Mouse (Mus musculus) bone marrow, adult 2 months (tissue): ENCODE measurements around the gene Nrg4.

Experiments used
- CTCF ChIP-seq: fragments of 200-500 bp; IDR thresholded peaks from 2 replicates; pipeline ENCODE4 v1.5.1; 2011; ENCODE audit warnings: low read length, control low read depth; ENCODE audit not compliant: control insufficient read depth, insufficient read depth
- POLR2A ChIP-seq: fragments of 200-500 bp; IDR thresholded peaks from 2 replicates; pipeline ENCODE4 v1.6.1; 2011; ENCODE audit warnings: low read depth, mild to moderate bottlenecking, control low read depth, low read length, borderline replicate concordance; ENCODE audit not compliant: control insufficient read depth

- TF ChIP-seq POLR2A = no peak
- no peak for TF ChIP-seq CTCF
Observed at GRCm38 (mm10) chr9:55208458-55208789, 118.2 kb downstream of the Nrg4 start.
